ENCODE assay signal across 29 mouse cellular contexts in the genomic region with DNA sequence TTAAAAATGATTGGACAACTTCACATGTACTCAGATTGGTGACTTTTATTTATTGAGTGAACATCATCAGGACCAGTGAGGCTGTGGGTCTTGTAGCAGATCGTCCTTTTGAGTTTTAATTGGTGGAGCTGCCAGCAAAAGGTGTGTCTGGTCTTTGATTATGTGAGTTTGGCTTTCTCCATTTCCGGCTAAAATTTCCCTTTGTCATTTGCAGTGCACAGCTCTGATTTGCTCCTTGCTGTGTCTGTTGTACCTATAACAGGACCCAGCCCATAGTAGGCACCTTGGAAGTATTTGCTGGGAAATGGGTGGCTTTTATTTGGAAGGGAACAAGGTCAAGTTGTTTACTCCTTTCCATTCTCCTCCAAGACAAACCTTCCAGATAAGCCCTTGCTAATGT. TPM values are rescaled to one million over a fixed set of nuclear protein-coding genes. Genes with fewer than 3 reads are reported as not detected.
"Had no signal": no experiment of that assay in that cellular context is flagged by ENCODE, and none has a peak within 500 bp of the region (broad histone marks: within the 10 kb centered on the region; RNA-seq: fewer than 3 reads in every experiment).

No protein-coding gene starts in this region.

- H3K4me2 ChIP-seq: heart, embryonic 12.5 days; hindbrain, embryonic 13.5 days; hindbrain, embryonic 15.5 days; limb, embryonic 12.5 days; liver, embryonic 11.5 days; liver, embryonic 13.5 days had no signal

- H3K4me3 ChIP-seq: heart, embryonic 10.5 days; heart, embryonic 12.5 days; hindbrain, embryonic 13.5 days; hindbrain, embryonic 15.5 days; layer of hippocampus, adult 2 months; left cerebral cortex, adult 2 months; limb, embryonic 12.5 days; liver, embryonic 13.5 days had no signal

- H3K9ac ChIP-seq: heart, embryonic 12.5 days; hindbrain, embryonic 13.5 days; hindbrain, embryonic 15.5 days; limb, embryonic 12.5 days; liver, embryonic 13.5 days had no signal

- H3K27me3 ChIP-seq: heart, embryonic 12.5 days; hindbrain, embryonic 13.5 days; hindbrain, embryonic 15.5 days; limb, embryonic 12.5 days; liver, embryonic 13.5 days had no signal

- H3K9me3 ChIP-seq: heart, embryonic 10.5 days; heart, embryonic 12.5 days; hindbrain, embryonic 13.5 days; hindbrain, embryonic 15.5 days; limb, embryonic 12.5 days; liver, embryonic 13.5 days had no signal

- H3K4me1 ChIP-seq: hindbrain, embryonic 13.5 days; hindbrain, embryonic 15.5 days; liver, embryonic 13.5 days had no signal

- H3K36me3 ChIP-seq: hindbrain, embryonic 13.5 days; hindbrain, embryonic 15.5 days; liver, embryonic 13.5 days had no signal

- DNase-seq: gastrocnemius, postnatal 14 days; gastrocnemius, postnatal 36 days; heart, postnatal 10 days; heart, postnatal 36 days; kidney, adult 11 months; kidney, adult 2 months; kidney, adult 9 months; kidney, postnatal 10 days; kidney, postnatal 25 days; kidney, postnatal 4 days; left cerebral cortex, postnatal 4 days; liver; liver, embryonic 13.5 days had no signal

- H3K27ac ChIP-seq: heart, embryonic 10.5 days; hindbrain, embryonic 13.5 days; hindbrain, embryonic 15.5 days; hindbrain, postnatal 0 days; layer of hippocampus, adult 2 months; left cerebral cortex, adult 2 months; liver, embryonic 13.5 days had no signal

- ATAC-seq: hindbrain, postnatal 0 days; intestine, embryonic 16.5 days had no signal

RNA-seq across cellular contexts. Expression of gene Gm15737, which starts 25.7 kb away (rescaled TPM):
- total RNA-seq: hematopoietic stem cell, adult 5-6 weeks; hindbrain, postnatal 0 days; layer of hippocampus, adult 2 months; layer of hippocampus, postnatal 10 days; layer of hippocampus, postnatal 25 days; left cerebral cortex, adult 2 months; left cerebral cortex, postnatal 25 days; left cerebral cortex, postnatal 4 days had no signal
- polyA plus RNA-seq: hindbrain, embryonic 11.5 days; hindbrain, embryonic 13.5 days; hindbrain, embryonic 15.5 days; hindbrain, postnatal 0 days; intestine, embryonic 16.5 days; kidney, adult 2 months; liver, embryonic 11.5 days; liver, embryonic 13.5 days had no signal

RNA-seq across cellular contexts. Expression of gene A730049H05Rik, which starts 27.2 kb away (rescaled TPM):
- total RNA-seq: gastrocnemius, postnatal 14 days; heart, adult 18-20 months; hematopoietic stem cell, adult 5-6 weeks had no signal
